Mouse (Mus musculus) layer of hippocampus, adult 9-10 months (tissue): ENCODE measurements around the gene Fars2.

ENCODE experiments used
- DNase-seq: peaks from one replicate; pipeline ENCODE4 v3.0.0; 2022; ENCODE audit warnings: low spot score

The Fars2 gene

GRCm38 (mm10) chr13:36218347-36218746 lies 101.1 kb downstream of the Fars2 start:
- no peak for DNase-seq

- DNase-seq, result no peak
Measured at GRCm38 (mm10) chr13:36219506-36219905, 102.3 kb downstream of the Fars2 start.

GRCm38 (mm10) chr13:36221897-36222296 lies 104.7 kb downstream of the Fars2 start:
- no peak for DNase-seq

- no peak for DNase-seq
Measured at GRCm38 (mm10) chr13:36222721-36223120, 105.5 kb downstream of the Fars2 start.

GRCm38 (mm10) chr13:36224431-36224830 lies 107.2 kb downstream of the Fars2 start:
- no peak for DNase-seq

GRCm38 (mm10) chr13:36242261-36242660 lies 125.0 kb downstream of the Fars2 start:
- no peak for DNase-seq

GRCm38 (mm10) chr13:36253936-36254335 lies 136.7 kb downstream of the Fars2 start:
- DNase-seq, result no peak

- no peak for DNase-seq
Measured at GRCm38 (mm10) chr13:36257213-36257612, 140.0 kb downstream of the Fars2 start.

GRCm38 (mm10) chr13:36259754-36260153 lies 142.5 kb downstream of the Fars2 start:
- no peak for DNase-seq

GRCm38 (mm10) chr13:36261299-36261698 lies 144.1 kb downstream of the Fars2 start:
- DNase-seq, result no peak

GRCm38 (mm10) chr13:36263240-36264095 lies 146.3 kb downstream of the Fars2 start:
- DNase-seq, result no peak

- DNase-seq, result no peak
Measured at GRCm38 (mm10) chr13:36264391-36264790, 147.2 kb downstream of the Fars2 start.

- no peak for DNase-seq
Measured at GRCm38 (mm10) chr13:36265342-36265744, 148.1 kb downstream of the Fars2 start.

- no peak for DNase-seq
Measured at GRCm38 (mm10) chr13:36267399-36267798, 150.2 kb downstream of the Fars2 start.

- no peak for DNase-seq
Measured at GRCm38 (mm10) chr13:36270867-36271266, 153.7 kb downstream of the Fars2 start.

GRCm38 (mm10) chr13:36273497-36273896 lies 156.3 kb downstream of the Fars2 start:
- no peak for DNase-seq

GRCm38 (mm10) chr13:36276194-36276593 lies 159.0 kb downstream of the Fars2 start:
- DNase-seq, result no peak

- peak; percentile 86 for DNase-seq
Measured at GRCm38 (mm10) chr13:36282018-36282417, 164.8 kb downstream of the Fars2 start.

- DNase-seq, result no peak
Measured at GRCm38 (mm10) chr13:36282785-36283544, 165.8 kb downstream of the Fars2 start.

GRCm38 (mm10) chr13:36283545-36284067 lies 166.4 kb downstream of the Fars2 start:
- no peak for DNase-seq

GRCm38 (mm10) chr13:36284097-36284496 lies 166.9 kb downstream of the Fars2 start:
- no peak for DNase-seq

GRCm38 (mm10) chr13:36285235-36285634 lies 168.0 kb downstream of the Fars2 start:
- no peak for DNase-seq

- DNase-seq, result no peak
Measured at GRCm38 (mm10) chr13:36293511-36293910, 176.3 kb downstream of the Fars2 start.
